Mouse (Mus musculus): ENCODE measurements around the gene Mlh3. TPM values are rescaled to one million over a fixed set of nuclear protein-coding genes. Genes with fewer than 3 reads are reported as not detected.

Gene Mlh3
- polyA plus RNA-seq, 1 experiment from 2014 or later = 9.0 TPM

GRCm38 (mm10) chr12:85202191-85202590 is 68.2 kb downstream of the Mlh3 start:
- Histone ChIP-seq H3K4me2 (ENCODE audit: low read depth, low read length) (no peak overlapping the region), H3K9ac (ENCODE audit: low read length) (no peak overlapping the region), H3K9me3 (ENCODE audit: control insufficient read depth, low read length) (no peaks in the 10 kb centered on the region), H3K27ac (ENCODE audit: low read length) (no peak overlapping the region), H3K4me3 (ENCODE audit: low read length) (no peak overlapping the region), H3K27me3 (ENCODE audit: control insufficient read depth, insufficient read depth, low read depth, low read length) (no peaks in the 10 kb centered on the region), H3K36me3 (ENCODE audit: control insufficient read depth, insufficient read depth, low read length) (no peaks in the 10 kb centered on the region), H3K4me1 (replicated peaks; ENCODE audit: control insufficient read depth, insufficient read depth, low read length) (peaks cover 23% of the 10 kb centered on the region)
- 74% methylated on average over 7 of the region's 7 CpGs for WGBS
- no peak for ATAC-seq (ENCODE audit: low read depth)

GRCm38 (mm10) chr12:85201830-85202147 is 68.6 kb downstream of the Mlh3 start:
- WGBS = 57% methylated on average over 2 of the region's 2 CpGs
- H3K9ac ChIP-seq (ENCODE audit: low read length) = no peak overlapping the region
- H3K36me3 ChIP-seq (ENCODE audit: control insufficient read depth, insufficient read depth, low read length) = no peaks in the 10 kb centered on the region
- peak overlapping the region; percentile 36; the same call in 1 of the 2 replicates for H3K27ac ChIP-seq (ENCODE audit: low read length)
- H3K4me2 ChIP-seq (ENCODE audit: low read depth, low read length) = no peak overlapping the region
- ATAC-seq (ENCODE audit: low read depth) = peak; percentile 11; the same call in 1 of the 2 replicates
- no peaks in the 10 kb centered on the region for H3K9me3 ChIP-seq (ENCODE audit: control insufficient read depth, low read length)
- peaks cover 23% of the 10 kb centered on the region for H3K4me1 ChIP-seq (replicated peaks; ENCODE audit: control insufficient read depth, insufficient read depth, low read length)
- H3K27me3 ChIP-seq (ENCODE audit: control insufficient read depth, insufficient read depth, low read depth, low read length) = no peaks in the 10 kb centered on the region
- no peak overlapping the region for H3K4me3 ChIP-seq (ENCODE audit: low read length)

GRCm38 (mm10) chr12:85200929-85201829 is 69.2 kb downstream of the Mlh3 start:
- ATAC-seq (ENCODE audit: low read depth) = peak; percentile 26
- Histone ChIP-seq H3K4me1 (replicated peaks; ENCODE audit: control insufficient read depth, insufficient read depth, low read length) (peaks cover 23% of the 10 kb centered on the region), H3K27me3 (ENCODE audit: control insufficient read depth, insufficient read depth, low read depth, low read length) (no peaks in the 10 kb centered on the region), H3K9me3 (ENCODE audit: control insufficient read depth, low read length) (no peaks in the 10 kb centered on the region), H3K36me3 (ENCODE audit: control insufficient read depth, insufficient read depth, low read length) (no peaks in the 10 kb centered on the region), H3K4me2 (ENCODE audit: low read depth, low read length) (no peak overlapping the region), H3K27ac (ENCODE audit: low read length) (peak overlapping the region; percentile 36; the same call in 1 of the 2 replicates), H3K4me3 (ENCODE audit: low read length) (no peak overlapping the region), H3K9ac (ENCODE audit: low read length) (peak overlapping the region; percentile 48; the same call in 1 of the 2 replicates)
- 31% methylated on average over 24 of the region's 24 CpGs for WGBS

- Histone ChIP-seq H3K4me3 (ENCODE audit: low read length) (no peak overlapping the region), H3K36me3 (ENCODE audit: control insufficient read depth, insufficient read depth, low read length) (no peaks in the 10 kb centered on the region), H3K4me2 (ENCODE audit: low read depth, low read length) (no peak overlapping the region), H3K27ac (ENCODE audit: low read length) (no peak overlapping the region), H3K4me1 (replicated peaks; ENCODE audit: control insufficient read depth, insufficient read depth, low read length) (peaks cover 28% of the 10 kb centered on the region), H3K9me3 (ENCODE audit: control insufficient read depth, low read length) (no peaks in the 10 kb centered on the region), H3K9ac (ENCODE audit: low read length) (no peak overlapping the region), H3K27me3 (ENCODE audit: control insufficient read depth, insufficient read depth, low read depth, low read length) (no peaks in the 10 kb centered on the region)
- WGBS = 79% methylated on average over 1 of the region's 1 CpGs
- no peak for ATAC-seq (ENCODE audit: low read depth)
These were observed 70.4 kb downstream of the Mlh3 start for GRCm38 (mm10) chr12:85199954-85200353.

- no peaks in the 10 kb centered on the region for H3K36me3 ChIP-seq (ENCODE audit: control insufficient read depth, insufficient read depth, low read length)
- no peaks in the 10 kb centered on the region for H3K9me3 ChIP-seq (ENCODE audit: control insufficient read depth, low read length)
- H3K4me2 ChIP-seq (ENCODE audit: low read depth, low read length) = no peak overlapping the region
- no peak for ATAC-seq (ENCODE audit: low read depth)
- H3K27me3 ChIP-seq (ENCODE audit: control insufficient read depth, insufficient read depth, low read depth, low read length) = no peaks in the 10 kb centered on the region
- H3K9ac ChIP-seq (ENCODE audit: low read length) = no peak overlapping the region
- WGBS = 26% methylated on average over 8 of the region's 8 CpGs
- H3K4me3 ChIP-seq (ENCODE audit: low read length) = no peak overlapping the region
- no peak overlapping the region for H3K27ac ChIP-seq (ENCODE audit: low read length)
- H3K4me1 ChIP-seq (replicated peaks; ENCODE audit: control insufficient read depth, insufficient read depth, low read length) = peaks cover 48% of the 10 kb centered on the region
These were observed 72.5 kb downstream of the Mlh3 start for GRCm38 (mm10) chr12:85197936-85198335.

- no peak for ATAC-seq (ENCODE audit: low read depth)
- Histone ChIP-seq H3K36me3 (ENCODE audit: control insufficient read depth, insufficient read depth, low read length) (no peaks in the 10 kb centered on the region), H3K4me1 (replicated peaks; ENCODE audit: control insufficient read depth, insufficient read depth, low read length) (peaks cover 54% of the 10 kb centered on the region), H3K9ac (ENCODE audit: low read length) (no peak overlapping the region), H3K27me3 (ENCODE audit: control insufficient read depth, insufficient read depth, low read depth, low read length) (no peaks in the 10 kb centered on the region), H3K4me2 (ENCODE audit: low read depth, low read length) (no peak overlapping the region), H3K9me3 (ENCODE audit: control insufficient read depth, low read length) (no peaks in the 10 kb centered on the region), H3K4me3 (ENCODE audit: low read length) (no peak overlapping the region), H3K27ac (ENCODE audit: low read length) (no peak overlapping the region)
- 57% methylated on average over 7 of the region's 7 CpGs for WGBS
These were observed 73.0 kb downstream of the Mlh3 start for GRCm38 (mm10) chr12:85197371-85197770.

GRCm38 (mm10) chr12:85196191-85196590 is 74.2 kb downstream of the Mlh3 start:
- H3K4me1 ChIP-seq (replicated peaks; ENCODE audit: control insufficient read depth, insufficient read depth, low read length) = peaks cover 46% of the 10 kb centered on the region
- no peak for ATAC-seq (ENCODE audit: low read depth)
- no peak overlapping the region for H3K27ac ChIP-seq (ENCODE audit: low read length)
- H3K27me3 ChIP-seq (ENCODE audit: control insufficient read depth, insufficient read depth, low read depth, low read length) = no peaks in the 10 kb centered on the region
- no peak overlapping the region for H3K4me3 ChIP-seq (ENCODE audit: low read length)
- H3K36me3 ChIP-seq (ENCODE audit: control insufficient read depth, insufficient read depth, low read length) = no peaks in the 10 kb centered on the region
- WGBS = 79% methylated on average over 10 of the region's 10 CpGs
- no peak overlapping the region for H3K4me2 ChIP-seq (ENCODE audit: low read depth, low read length)
- H3K9ac ChIP-seq (ENCODE audit: low read length) = no peak overlapping the region
- no peaks in the 10 kb centered on the region for H3K9me3 ChIP-seq (ENCODE audit: control insufficient read depth, low read length)

GRCm38 (mm10) chr12:85195086-85195485 is 75.3 kb downstream of the Mlh3 start:
- peak overlapping the region; percentile 56; the same call in 1 of the 2 replicates for H3K27ac ChIP-seq (ENCODE audit: low read length)
- H3K4me1 ChIP-seq (replicated peaks; ENCODE audit: control insufficient read depth, insufficient read depth, low read length) = peaks cover 42% of the 10 kb centered on the region
- no peak overlapping the region for H3K9ac ChIP-seq (ENCODE audit: low read length)
- ATAC-seq (ENCODE audit: low read depth) = peak; percentile 6
- H3K36me3 ChIP-seq (ENCODE audit: control insufficient read depth, insufficient read depth, low read length) = no peaks in the 10 kb centered on the region
- H3K27me3 ChIP-seq (ENCODE audit: control insufficient read depth, insufficient read depth, low read depth, low read length) = no peaks in the 10 kb centered on the region
- H3K4me3 ChIP-seq (ENCODE audit: low read length) = no peak overlapping the region
- H3K9me3 ChIP-seq (ENCODE audit: control insufficient read depth, low read length) = no peaks in the 10 kb centered on the region
- WGBS = 50% methylated on average over 5 of the region's 5 CpGs
- H3K4me2 ChIP-seq (ENCODE audit: low read depth, low read length) = no peak overlapping the region

- H3K27ac ChIP-seq (ENCODE audit: low read length) = peak overlapping the region; percentile 65
- H3K36me3 ChIP-seq (ENCODE audit: control insufficient read depth, insufficient read depth, low read length) = no peaks in the 10 kb centered on the region
- WGBS = 15% methylated on average over 4 of the region's 4 CpGs
- H3K27me3 ChIP-seq (ENCODE audit: control insufficient read depth, insufficient read depth, low read depth, low read length) = no peaks in the 10 kb centered on the region
- no peaks in the 10 kb centered on the region for H3K9me3 ChIP-seq (ENCODE audit: control insufficient read depth, low read length)
- H3K4me3 ChIP-seq (ENCODE audit: low read length) = no peak overlapping the region
- peaks cover 42% of the 10 kb centered on the region for H3K4me1 ChIP-seq (replicated peaks; ENCODE audit: control insufficient read depth, insufficient read depth, low read length)
- no peak overlapping the region for H3K9ac ChIP-seq (ENCODE audit: low read length)
- no peak overlapping the region for H3K4me2 ChIP-seq (ENCODE audit: low read depth, low read length)
- peak; percentile 83 for ATAC-seq (ENCODE audit: low read depth)
These were observed 75.8 kb downstream of the Mlh3 start for GRCm38 (mm10) chr12:85194623-85195018.
